Mouse (Mus musculus): ENCODE measurements around the gene Gsta1. TPM values are rescaled to one million over a fixed set of nuclear protein-coding genes. Genes with fewer than 3 reads are reported as not detected.
"Not testable (repeated sequence)": the region's sequence is repeated elsewhere in the genome, so short reads cannot be mapped to it uniquely, and the experiment has no call there.

Gene Gsta1
- total RNA-seq, 2 experiments from 2014 or later: 0.55 TPM; not detected in 1

DNA sequence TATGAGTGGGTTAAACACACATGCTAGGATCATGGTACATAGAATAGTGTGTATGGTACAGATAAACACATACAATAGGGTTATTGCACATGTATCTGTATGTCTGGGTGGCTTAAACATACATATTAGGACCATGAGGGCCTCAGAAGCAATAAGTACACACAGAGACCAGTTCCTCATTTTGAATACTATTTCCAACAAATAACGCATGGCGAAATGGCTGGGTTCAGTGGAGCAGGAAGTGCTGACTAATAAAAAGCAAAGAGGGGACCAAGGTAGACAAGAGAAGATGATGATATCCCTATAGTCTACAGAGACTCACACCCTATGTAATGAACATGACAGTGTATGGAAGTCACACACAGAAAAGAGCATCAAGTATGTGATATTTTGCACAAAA is 2.3 kb upstream of the Gsta1 start:
- DNase-seq: no peak
- intact Hi-C loops (cut with DNase I): no loop called here

DNA sequence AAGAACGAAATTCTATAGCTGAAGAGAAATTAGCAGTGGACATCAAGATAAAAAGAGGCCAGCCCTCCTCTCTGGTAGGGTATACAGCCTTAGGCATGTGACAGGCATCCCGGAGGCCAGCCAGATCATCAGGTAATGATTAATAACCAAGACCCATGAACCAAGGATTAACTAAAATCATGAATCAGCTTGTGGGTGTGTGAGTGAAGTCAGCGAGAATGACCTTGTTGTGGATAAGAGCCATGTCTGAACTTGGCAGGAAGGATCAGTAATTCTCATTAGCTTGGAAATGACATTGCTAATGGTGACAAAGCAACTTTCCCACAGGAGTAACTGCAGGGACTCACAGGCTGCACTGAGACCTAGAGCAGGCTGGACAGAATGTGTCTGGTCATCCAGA is 798 bp upstream of the Gsta1 start:
- DNase-seq; intact Hi-C loops (cut with DNase I): not testable (repeated sequence)

DNA sequence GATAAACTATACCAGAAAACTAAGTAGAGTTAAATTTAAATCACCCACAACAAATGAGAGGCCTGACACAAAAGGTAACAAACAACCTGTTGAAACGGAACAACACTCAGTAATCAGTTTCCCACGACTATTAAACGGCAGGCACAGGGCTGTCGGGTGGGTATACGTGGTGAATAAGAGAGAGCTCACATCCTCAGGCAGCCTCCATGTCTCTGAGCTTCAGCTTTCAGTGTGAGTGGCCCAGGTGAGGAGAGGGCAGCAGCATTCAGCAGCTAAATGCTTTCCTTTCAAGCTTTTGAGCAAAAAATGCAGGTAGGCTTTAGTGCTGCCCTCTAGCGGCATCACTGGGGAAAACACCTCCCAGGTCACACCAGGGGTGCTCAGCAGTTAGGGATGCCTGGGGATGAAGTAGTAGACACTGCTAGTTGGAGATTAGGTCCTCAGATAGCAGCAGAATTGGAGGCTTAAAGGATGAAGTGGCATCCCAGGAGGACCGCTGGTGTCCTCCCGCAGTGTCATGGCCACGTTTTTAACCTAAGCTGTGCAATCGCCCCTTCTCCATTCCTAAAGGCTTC is 2.8 kb downstream of the Gsta1 start:
- DNase-seq; intact Hi-C loops (cut with DNase I): not testable (repeated sequence)

DNA sequence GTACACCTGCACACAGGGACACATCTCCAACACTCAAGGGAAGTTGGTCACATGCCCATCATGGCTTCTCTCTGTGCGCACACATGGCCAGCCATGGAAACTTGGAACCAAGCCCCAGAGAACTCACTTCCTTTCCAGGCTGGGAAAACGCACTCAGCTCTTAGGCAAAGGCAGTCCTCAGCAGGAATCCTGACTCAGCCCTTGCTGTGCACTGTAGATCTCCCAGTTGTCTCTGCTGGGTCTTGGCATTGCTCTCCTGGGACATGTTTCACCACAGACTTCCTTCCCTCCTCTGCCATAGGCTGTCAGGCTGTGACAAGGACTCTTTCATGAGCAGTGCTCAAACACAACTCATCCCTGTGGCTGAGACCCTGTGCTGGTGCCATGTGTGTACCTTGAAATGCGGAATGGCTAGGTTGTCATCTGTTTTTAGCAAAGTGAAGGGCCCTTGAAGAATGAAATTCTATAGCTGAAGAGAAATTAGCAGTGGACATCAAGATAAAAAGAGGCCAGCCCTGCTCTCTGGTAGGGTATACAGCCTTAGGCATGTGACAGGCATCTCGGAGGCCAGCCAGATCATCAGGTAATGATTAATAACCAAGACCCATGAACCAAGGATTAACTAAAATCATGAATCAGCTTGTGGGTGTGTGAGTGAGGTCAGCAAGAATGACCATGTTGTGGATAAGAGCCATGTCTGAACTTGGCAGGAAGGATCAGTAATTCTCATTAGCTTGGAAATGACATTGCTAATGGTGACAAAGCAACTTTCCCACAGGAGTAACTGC is 25.4 kb downstream of the Gsta1 start:
- peak in 1 of 2 experiments; percentile 2 for DNase-seq
- intact Hi-C loops (cut with DNase I): not testable (repeated sequence)

DNA sequence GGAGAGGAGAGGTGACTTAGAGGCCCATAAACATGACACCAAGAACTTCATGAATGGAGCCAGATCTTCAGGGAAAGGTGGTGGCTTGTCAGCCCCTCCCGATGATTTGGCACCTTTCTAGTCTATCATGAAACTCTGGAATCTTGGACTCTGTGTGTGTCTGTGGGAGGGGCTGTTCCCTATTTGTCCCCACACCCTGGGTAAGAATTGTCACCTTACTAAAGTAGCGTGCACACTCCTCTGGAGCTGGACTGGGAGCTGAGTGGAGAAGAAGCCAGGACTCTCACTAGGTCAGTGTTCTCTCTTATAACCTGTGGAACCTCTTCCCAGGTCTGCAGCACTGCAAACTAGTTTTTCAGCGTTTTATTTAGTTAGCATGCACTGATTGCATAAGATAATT is 26.5 kb downstream of the Gsta1 start, which contains the start of gene Gm3776:
Gm3776 (plus strand) TSS at position 216 of the 400 bp plus-strand sequence.
- DNase-seq; intact Hi-C loops (cut with DNase I): not testable (repeated sequence)

DNA sequence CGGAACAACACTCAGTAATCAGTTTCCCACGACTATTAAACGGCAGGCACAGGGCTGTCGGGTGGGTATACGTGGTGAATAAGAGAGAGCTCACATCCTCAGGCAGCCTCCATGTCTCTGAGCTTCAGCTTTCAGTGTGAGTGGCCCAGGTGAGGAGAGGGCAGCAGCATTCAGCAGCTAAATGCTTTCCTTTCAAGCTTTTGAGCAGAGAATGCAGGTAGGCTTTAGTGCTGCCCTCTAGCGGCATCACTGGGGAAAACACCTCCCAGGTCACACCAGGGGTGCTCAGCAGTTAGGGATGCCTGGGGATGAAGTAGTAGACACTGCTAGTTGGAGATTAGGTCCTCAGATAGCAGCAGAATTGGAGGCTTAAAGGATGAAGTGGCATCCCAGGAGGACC is 29.2 kb downstream of the Gsta1 start:
- DNase-seq: peak; percentile 41 to 60
- intact Hi-C loops (cut with DNase I): not testable (repeated sequence)

DNA sequence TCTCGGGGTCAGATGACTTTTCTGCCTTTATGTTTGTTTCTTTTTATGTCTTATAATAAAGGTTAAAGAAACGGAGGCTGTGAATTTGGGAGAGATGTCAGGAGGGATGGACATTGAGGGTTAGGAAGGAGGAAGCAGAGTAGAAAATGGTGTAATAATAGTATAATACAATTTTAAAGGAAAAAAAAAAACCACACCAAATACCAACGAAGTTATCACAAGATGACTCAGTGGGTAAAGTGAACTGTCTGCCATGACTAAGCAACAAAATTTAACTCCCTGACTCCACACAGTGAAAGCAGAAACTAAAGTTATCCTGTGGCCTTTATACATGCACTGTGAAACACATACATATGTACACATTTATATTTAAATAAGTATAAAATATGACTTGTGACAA is 40.5 kb downstream of the Gsta1 start:
- DNase-seq; intact Hi-C loops (cut with DNase I): not testable (repeated sequence)

DNA sequence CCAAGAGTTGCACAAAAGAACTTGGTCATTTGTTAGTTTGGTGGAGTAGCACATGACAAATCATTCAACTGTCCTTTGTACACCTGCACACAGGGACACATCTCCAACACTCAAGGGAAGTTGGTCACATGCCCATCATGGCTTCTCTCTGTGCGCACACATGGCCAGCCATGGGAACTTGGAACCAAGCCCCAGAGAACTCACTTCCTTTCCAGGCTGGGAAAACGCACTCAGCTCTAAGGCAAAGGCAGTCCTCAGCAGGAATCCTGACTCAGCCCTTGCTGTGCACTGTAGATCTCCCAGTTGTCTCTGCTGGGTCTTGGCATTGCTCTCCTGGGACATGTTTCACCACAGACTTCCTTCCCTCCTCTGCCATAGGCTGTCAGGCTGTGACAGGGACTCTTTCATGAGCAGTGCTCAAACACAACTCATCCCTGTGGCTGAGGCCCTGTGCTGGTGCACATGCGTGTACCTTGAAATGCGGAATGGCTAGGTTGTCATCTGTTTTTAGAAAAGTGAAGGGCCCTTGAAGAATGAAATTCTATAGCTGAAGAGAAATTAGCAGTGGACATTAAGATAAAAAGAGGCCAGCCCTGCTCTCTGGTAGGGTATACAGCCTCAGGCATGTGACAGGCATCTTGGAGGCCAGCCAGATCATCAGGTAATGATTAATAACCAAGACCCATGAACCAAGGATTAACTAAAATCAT is 51.7 kb downstream of the Gsta1 start:
- DNase-seq; intact Hi-C loops (cut with DNase I): not testable (repeated sequence)

DNA sequence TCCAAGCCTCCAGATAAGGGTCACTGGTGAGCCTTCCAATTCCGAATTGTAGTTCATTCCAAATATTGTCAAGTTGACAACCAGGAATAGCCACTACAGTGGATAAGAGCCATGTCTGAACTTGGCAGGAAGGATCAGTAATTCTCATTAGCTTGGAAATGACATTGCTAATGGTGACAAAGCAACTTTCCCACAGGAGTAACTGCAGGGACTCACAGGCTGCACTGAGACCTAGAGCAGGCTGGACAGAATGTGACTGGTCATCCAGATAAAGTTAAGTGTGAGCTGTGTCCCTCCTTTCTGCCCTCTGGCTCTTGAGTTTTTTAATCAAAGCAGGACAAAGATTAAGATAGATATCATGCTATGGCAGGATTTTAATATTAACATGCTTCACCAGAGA is 58.6 kb downstream of the Gsta1 start:
- intact Hi-C loops (cut with DNase I); DNase-seq: not testable (repeated sequence)

DNA sequence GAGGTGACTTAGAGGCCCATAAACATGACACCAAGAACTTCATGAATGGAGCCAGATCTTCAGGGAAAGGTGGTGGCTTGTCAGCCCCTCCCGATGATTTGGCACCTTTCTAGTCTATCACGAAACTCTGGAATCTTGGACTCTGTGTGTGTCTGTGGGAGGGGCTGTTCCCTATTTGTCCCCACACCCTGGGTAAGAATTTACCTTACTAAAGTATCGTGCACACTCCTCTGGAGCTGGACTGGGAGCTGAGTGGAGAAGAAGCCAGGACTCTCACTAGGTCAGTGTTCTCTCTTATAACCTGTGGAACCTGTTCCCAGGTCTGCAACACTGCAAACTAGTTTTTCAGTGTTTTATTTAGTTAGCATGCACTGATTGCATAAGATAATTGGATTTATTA is 59.3 kb downstream of the Gsta1 start, which contains the start of gene Gm10639:
Gm10639 (plus strand) TSS at position 201 of the 400 bp plus-strand sequence.
- DNase-seq; intact Hi-C loops (cut with DNase I): not testable (repeated sequence)

Other genes starting within 250 kb of the Gsta1 start
- gene Gcm1, start 178.7 kb upstream of the Gsta1 start, total RNA-seq (2021): not detected
- gene Fbxo9, start 121.6 kb upstream of the Gsta1 start, total RNA-seq (2021): 10 to 100 TPM; 65.4 to 70.7 TPM
- gene Ick, start 121.5 kb upstream of the Gsta1 start, total RNA-seq (2021): 10 to 100 TPM; 16.2 to 16.6 TPM
- gene Gsta4, start 47.9 kb upstream of the Gsta1 start, total RNA-seq (2021): 10 to 100 TPM; 60.1 to 70.6 TPM
- gene Gm3776, start 26.5 kb downstream of the Gsta1 start, total RNA-seq (2021): not detected
- not detected for gene Gm10639, start 59.3 kb downstream of the Gsta1 start, total RNA-seq (2021)
- not detected for gene Omt2a, start 84.1 kb downstream of the Gsta1 start, total RNA-seq (2021)
- not detected for gene Omt2b, start 96.9 kb downstream of the Gsta1 start, total RNA-seq (2021)
- gene Gsta2, start 125.1 kb downstream of the Gsta1 start, total RNA-seq (2021): not detected
- gene Dppa5a, start 137.5 kb downstream of the Gsta1 start, total RNA-seq (2021): not detected
- gene Ooep, start 148.1 kb downstream of the Gsta1 start, total RNA-seq (2021): not detected
- gene Ddx43, start 165.1 kb downstream of the Gsta1 start, total RNA-seq (2021): not detected
- gene Cgas, start 212.6 kb downstream of the Gsta1 start, total RNA-seq (2021): under 1 TPM; 0.45 to 0.68 TPM
- gene Mto1, start 217.6 kb downstream of the Gsta1 start, total RNA-seq (2021): 10 to 100 TPM; 20.6 to 23.5 TPM
- gene Gm17324, start 218.1 kb downstream of the Gsta1 start, total RNA-seq (2021): not detected